Mouse (Mus musculus): Measurements from ENCODE around the gene Lars2. TPM values are rescaled to one million over a fixed set of nuclear protein-coding genes. Genes with fewer than 3 reads are reported as not detected.

Gene Lars2
- polyA plus RNA-seq, 1 experiment = 9,263 TPM

GRCm38 (mm10) chr9:123506270-123507146 lies 139.8 kb downstream of the Lars2 start:
- 69% methylated on average over 4 of the region's 4 CpGs for WGBS
- TF ChIP-seq CTCF (IDR thresholded peaks at IDR 0.05; ENCODE audit: insufficient read depth, low read depth, low read length) (no peak), POLR2A (IDR thresholded peaks at IDR 0.05; ENCODE audit: insufficient read depth, low read depth, low read length) (no peak)
- Histone ChIP-seq H3K4me3 (ENCODE audit: insufficient read depth, low read depth, low read length) (no peak overlapping the region), H3K27ac (ENCODE audit: insufficient read depth, low read depth, low read length) (no peak overlapping the region), H3K4me1 (ENCODE audit: control insufficient read depth, insufficient read depth, low read length) (peaks cover 4% of the 10 kb centered on the region)

- WGBS = 83% methylated on average over 2 of the region's 2 CpGs
- Histone ChIP-seq H3K27ac (ENCODE audit: insufficient read depth, low read depth, low read length) (no peak overlapping the region), H3K4me1 (ENCODE audit: control insufficient read depth, insufficient read depth, low read length) (peaks cover 4% of the 10 kb centered on the region), H3K4me3 (ENCODE audit: insufficient read depth, low read depth, low read length) (no peak overlapping the region)
- no peak for TF ChIP-seq CTCF (IDR thresholded peaks at IDR 0.05; ENCODE audit: insufficient read depth, low read depth, low read length)
- no peak for TF ChIP-seq POLR2A (IDR thresholded peaks at IDR 0.05; ENCODE audit: insufficient read depth, low read depth, low read length)
These were observed 140.7 kb downstream of the Lars2 start for GRCm38 (mm10) chr9:123507380-123507779.

DNA sequence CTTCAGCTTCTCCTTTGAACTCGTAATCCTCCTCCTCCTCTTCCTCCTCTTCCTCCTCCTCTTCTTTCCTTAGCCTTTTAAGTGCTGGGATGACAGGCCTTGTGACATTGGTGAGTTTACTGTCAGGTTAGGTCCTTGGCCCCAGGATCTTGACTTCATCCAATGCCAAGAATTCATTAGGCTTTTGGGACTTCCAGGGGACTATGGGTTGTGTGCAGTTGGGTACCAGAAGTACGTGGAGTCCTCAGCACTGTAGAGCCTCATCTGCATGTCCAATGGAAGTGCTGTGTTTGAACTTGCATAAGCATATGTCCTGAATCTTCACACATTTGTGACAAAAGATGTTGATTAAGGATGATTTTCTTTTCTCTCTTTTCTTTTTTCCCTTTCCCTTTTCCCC lies 142.3 kb downstream of the Lars2 start:
- Histone ChIP-seq H3K27ac (ENCODE audit: insufficient read depth, low read depth, low read length) (no peak overlapping the region), H3K4me1 (ENCODE audit: control insufficient read depth, insufficient read depth, low read length) (no peaks in the 10 kb centered on the region), H3K4me3 (ENCODE audit: insufficient read depth, low read depth, low read length) (no peak overlapping the region)
- WGBS = 89% methylated on average over 2 of the region's 2 CpGs
- TF ChIP-seq POLR2A (IDR thresholded peaks at IDR 0.05; ENCODE audit: insufficient read depth, low read depth, low read length) (no peak), CTCF (IDR thresholded peaks at IDR 0.05; ENCODE audit: insufficient read depth, low read depth, low read length) (no peak)

DNA sequence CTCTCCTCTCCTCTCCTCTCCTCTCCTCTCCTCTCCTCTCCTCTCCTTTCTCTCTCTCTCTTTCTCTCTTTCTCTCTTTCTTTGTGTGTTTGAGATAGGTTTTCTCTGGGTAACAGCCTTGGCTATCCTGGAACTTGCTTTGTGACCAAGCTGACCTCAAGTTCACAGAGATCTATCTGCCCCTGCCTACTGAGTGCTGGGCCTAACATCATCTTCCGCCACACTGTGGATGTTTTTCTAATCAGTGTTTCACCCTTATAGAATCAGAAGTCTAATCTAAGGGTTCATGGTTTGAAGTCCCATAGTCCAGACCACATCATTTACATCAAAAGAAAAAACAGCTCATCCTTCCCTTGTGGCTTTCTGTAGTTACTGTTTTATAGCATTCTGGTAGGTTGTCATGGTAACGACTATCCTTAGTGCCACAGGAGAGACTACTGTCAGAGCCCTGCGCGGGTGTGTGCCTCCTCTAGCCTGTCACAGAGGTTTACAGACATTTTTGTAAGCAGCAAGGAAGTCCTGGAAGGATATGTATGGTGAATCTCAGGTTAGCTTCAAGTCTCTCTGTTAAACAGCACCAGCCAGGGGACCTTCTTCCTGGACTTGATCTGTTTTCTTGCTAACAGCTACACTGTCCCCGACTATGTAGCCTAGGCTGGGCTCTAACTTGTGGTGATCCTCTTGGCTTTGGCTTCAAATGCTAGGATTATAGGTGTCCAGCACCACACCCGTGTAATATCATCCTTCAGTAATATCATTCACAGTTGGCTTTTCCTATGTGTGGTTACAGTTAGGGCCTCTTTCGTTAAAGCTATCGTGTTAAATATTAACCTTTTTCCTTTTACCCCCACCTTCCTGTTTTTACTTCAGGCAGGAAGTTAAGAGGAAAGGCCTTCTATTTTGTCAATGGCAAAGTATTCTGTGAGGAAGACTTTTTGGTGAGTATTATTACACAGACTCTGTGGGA lies 143.2 kb downstream of the Lars2 start:
- Histone ChIP-seq H3K4me1 (ENCODE audit: control insufficient read depth, insufficient read depth, low read length) (no peaks in the 10 kb centered on the region), H3K4me3 (ENCODE audit: insufficient read depth, low read depth, low read length) (no peak overlapping the region), H3K27ac (ENCODE audit: insufficient read depth, low read depth, low read length) (peak overlapping the region; percentile 41; the same call in 1 of the 2 replicates)
- WGBS = 67% methylated on average over 8 of the region's 8 CpGs
- no peak for TF ChIP-seq CTCF (IDR thresholded peaks at IDR 0.05; ENCODE audit: insufficient read depth, low read depth, low read length)
- TF ChIP-seq POLR2A (IDR thresholded peaks at IDR 0.05; ENCODE audit: insufficient read depth, low read depth, low read length) = no peak

DNA sequence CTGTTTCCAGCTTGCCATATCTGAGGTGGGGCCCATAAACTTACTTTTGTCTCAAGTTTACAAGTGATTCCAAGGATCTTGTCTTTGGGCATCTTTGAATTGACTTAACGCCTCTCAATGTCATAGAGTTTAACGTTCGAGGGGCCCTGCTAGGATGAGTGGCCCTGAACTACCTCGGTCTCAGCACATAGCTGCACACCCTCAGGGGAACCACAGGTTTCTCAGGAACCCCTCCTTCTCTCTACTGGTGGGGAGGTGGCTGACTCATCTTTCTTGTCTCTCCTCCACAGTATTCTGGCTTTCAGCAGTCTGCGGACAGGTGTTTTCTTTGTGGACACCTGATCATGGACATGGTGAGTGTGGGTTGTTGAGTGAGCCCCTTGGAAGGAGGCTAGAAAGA lies 144.2 kb downstream of the Lars2 start:
- WGBS = 93% methylated on average over 5 of the region's 5 CpGs
- H3K27ac ChIP-seq (ENCODE audit: insufficient read depth, low read depth, low read length) = no peak overlapping the region
- no peak for TF ChIP-seq POLR2A (IDR thresholded peaks at IDR 0.05; ENCODE audit: insufficient read depth, low read depth, low read length)
- no peak for TF ChIP-seq CTCF (IDR thresholded peaks at IDR 0.05; ENCODE audit: insufficient read depth, low read depth, low read length)
- no peak overlapping the region for H3K4me3 ChIP-seq (ENCODE audit: insufficient read depth, low read depth, low read length)
- no peaks in the 10 kb centered on the region for H3K4me1 ChIP-seq (ENCODE audit: control insufficient read depth, insufficient read depth, low read length)

Other genes with a start within 250 kb of the Lars2 start
- gene Clec3b, start 216.0 kb upstream of the Lars2 start, polyA plus RNA-seq (2012; ENCODE audit: insufficient read depth, insufficient read length, low replicate concordance, missing spikeins) = not detected in 2 replicates
- gene Cdcp1, start 150.9 kb upstream of the Lars2 start, polyA plus RNA-seq (2012; ENCODE audit: insufficient read depth, insufficient read length, low replicate concordance, missing spikeins) = not detected in 2 replicates
- not detected in 2 replicates for gene Tmem158, start 106.2 kb upstream of the Lars2 start, polyA plus RNA-seq (2012; ENCODE audit: insufficient read depth, insufficient read length, low replicate concordance, missing spikeins)
- gene Limd1, start 111.8 kb downstream of the Lars2 start, polyA plus RNA-seq (2012; ENCODE audit: insufficient read depth, insufficient read length, low replicate concordance, missing spikeins) = not detected in 2 replicates
- gene Sacm1l, start 162.8 kb downstream of the Lars2 start, polyA plus RNA-seq (2012; ENCODE audit: insufficient read depth, insufficient read length, low replicate concordance, missing spikeins) = not detected in 2 replicates

Measured in olfactory bulb, adult 2 months (tissue).